Mouse (Mus musculus): ENCODE data around the gene Cd59b. TPM values are rescaled to one million over a fixed set of nuclear protein-coding genes. Genes with fewer than 3 reads are reported as not detected.
A peak's percentile ranks its signal among the peaks of the same experiment; 100 is the strongest.
"Not testable (repeated sequence)": the region's sequence is repeated elsewhere in the genome, so short reads cannot be mapped to it uniquely, and the experiment has no call there.

Gene Cd59b
- polyA plus RNA-seq, 1 experiment from 2014 or later: 2.0 TPM

DNA sequence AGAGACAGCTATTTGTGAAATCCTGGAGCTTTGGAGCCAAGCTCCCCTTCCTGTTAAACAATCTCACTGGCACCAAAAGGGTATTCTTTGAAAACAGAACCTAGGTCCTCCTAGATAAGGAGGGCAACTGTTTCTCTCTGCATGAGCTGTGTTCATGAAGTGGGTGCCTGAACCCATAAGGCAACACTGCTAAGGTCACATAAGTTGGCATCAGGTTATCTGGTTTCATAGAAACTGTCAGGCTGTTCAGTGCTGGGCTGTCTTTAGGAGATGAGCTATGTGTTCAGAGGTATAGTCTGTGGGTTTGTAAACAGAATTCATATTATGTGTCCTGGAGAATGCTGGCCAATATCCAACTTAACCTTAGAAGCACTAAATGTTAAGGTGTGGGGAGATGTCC, 47.5 kb downstream of the Cd59b start:
- not testable (repeated sequence) for H3K36me3 ChIP-seq (ENCODE audit: control insufficient read depth, insufficient read depth, low read length); H3K4me3 ChIP-seq (ENCODE audit: low read depth, low read length); H3K4me1 ChIP-seq (ENCODE audit: control insufficient read depth, insufficient read depth, low read length); H3K27me3 ChIP-seq (ENCODE audit: control insufficient read depth, insufficient read depth, low read length); H3K9ac ChIP-seq (replicated peaks; ENCODE audit: low read depth, low read length); H3K9me3 ChIP-seq (ENCODE audit: control insufficient read depth, low read length); ATAC-seq (ENCODE audit: low read depth); H3K4me2 ChIP-seq (ENCODE audit: low read depth, low read length); H3K27ac ChIP-seq (ENCODE audit: low read depth, low read length)

DNA sequence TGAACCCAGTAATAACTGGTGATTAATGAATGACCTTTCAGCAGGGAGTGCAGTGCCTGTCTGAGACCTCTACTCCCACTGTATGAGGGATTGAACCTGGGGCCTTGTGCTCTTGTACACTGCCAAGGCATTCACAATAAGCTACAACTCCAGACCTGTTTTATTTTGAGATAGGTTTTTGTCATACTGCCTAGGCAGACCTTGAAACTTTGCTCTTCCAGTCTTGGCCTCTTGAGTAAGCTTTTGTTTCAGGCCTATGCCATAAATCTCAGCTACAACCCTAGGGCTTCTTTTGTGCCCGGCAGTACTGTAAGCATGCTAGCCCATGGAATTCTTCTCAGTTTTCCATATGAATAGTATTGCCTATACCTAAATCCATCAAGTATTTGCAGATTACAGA, 49.4 kb downstream of the Cd59b start:
- ATAC-seq (ENCODE audit: low read depth): no peak
- H3K9ac ChIP-seq (replicated peaks; ENCODE audit: low read depth, low read length): no peak overlapping the region
- WGBS: 10% methylated on average over 1 of the region's 1 CpGs
- no peak overlapping the region for H3K4me3 ChIP-seq (ENCODE audit: low read depth, low read length)
- H3K27ac ChIP-seq (ENCODE audit: low read depth, low read length): no peak overlapping the region
- no peaks in the 10 kb centered on the region for H3K36me3 ChIP-seq (ENCODE audit: control insufficient read depth, insufficient read depth, low read length)
- H3K9me3 ChIP-seq (ENCODE audit: control insufficient read depth, low read length): no peaks in the 10 kb centered on the region
- no peaks in the 10 kb centered on the region for H3K27me3 ChIP-seq (ENCODE audit: control insufficient read depth, insufficient read depth, low read length)
- H3K4me1 ChIP-seq (ENCODE audit: control insufficient read depth, insufficient read depth, low read length): no peaks in the 10 kb centered on the region
- H3K4me2 ChIP-seq (ENCODE audit: low read depth, low read length): no peak overlapping the region

DNA sequence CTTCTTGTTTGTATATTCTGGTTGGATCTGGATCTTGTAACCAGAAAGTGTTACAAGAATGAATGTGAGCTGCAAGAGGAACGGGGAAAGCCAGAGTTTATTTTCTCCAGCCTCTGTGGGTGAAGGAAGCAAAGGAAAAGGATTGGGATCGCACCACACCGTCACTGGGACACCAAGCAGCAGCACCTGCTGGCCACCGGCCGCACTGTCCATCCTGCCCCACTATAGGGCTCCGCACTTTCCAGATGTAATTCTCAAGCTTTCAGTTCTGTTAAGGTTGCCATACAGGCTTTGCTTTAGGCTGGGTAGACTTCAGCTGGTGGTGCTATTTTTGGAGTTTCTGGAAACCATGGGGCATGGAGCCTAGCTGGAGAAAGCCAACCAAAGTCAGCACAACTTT, 50.7 kb downstream of the Cd59b start:
- Histone ChIP-seq H3K9ac (replicated peaks; ENCODE audit: low read depth, low read length) (no peak overlapping the region), H3K4me1 (ENCODE audit: control insufficient read depth, insufficient read depth, low read length) (no peaks in the 10 kb centered on the region), H3K36me3 (ENCODE audit: control insufficient read depth, insufficient read depth, low read length) (no peaks in the 10 kb centered on the region), H3K27ac (ENCODE audit: low read depth, low read length) (no peak overlapping the region), H3K4me2 (ENCODE audit: low read depth, low read length) (no peak overlapping the region), H3K4me3 (ENCODE audit: low read depth, low read length) (no peak overlapping the region), H3K9me3 (ENCODE audit: control insufficient read depth, low read length) (no peaks in the 10 kb centered on the region), H3K27me3 (ENCODE audit: control insufficient read depth, insufficient read depth, low read length) (no peaks in the 10 kb centered on the region)
- no peak for ATAC-seq (ENCODE audit: low read depth)
- WGBS: 60% methylated on average over 6 of the region's 6 CpGs

DNA sequence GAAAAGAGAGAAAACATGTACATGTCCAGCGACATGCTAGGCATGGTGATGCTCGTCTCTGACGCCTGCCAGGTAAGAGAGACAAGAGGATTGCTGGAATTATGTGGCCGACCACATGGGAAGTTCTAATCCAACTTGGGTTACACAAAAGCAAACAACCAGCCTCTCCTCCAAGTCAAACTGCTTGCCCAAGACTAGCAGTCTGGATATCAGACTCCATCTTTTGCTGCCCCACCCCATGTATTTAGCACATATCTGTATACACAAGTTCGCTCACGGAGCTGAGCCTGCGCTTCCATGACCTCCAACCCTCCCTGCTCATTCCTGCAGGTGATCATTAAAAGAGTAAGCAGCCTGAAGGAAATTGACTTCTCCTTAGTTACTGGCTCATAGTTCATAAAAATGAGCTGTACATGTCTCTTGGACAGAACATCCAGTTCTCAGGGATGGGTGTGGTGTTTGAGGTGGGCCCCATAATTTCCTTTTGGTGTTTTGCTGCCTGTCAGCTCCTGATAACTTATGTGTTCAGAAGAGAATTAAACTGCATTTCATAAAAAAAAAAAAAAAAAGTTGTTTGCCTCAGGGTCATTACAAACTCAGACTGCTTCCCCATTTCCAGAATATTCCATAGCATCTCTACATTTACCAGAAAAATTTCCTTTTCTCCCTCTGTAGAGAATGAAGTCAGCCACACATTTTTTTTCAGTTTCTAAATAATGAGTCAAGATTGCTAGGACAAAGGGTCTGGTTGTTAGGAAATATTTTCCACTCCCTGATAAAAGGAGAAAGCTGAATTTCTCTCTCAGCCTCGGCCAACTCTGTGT, 52.2 kb downstream of the Cd59b start:
- WGBS: 81% methylated on average over 8 of the region's 8 CpGs
- H3K9me3 ChIP-seq (ENCODE audit: control insufficient read depth, low read length): no peaks in the 10 kb centered on the region
- peak overlapping the region; percentile 71 for H3K4me3 ChIP-seq (ENCODE audit: low read depth, low read length)
- no peaks in the 10 kb centered on the region for H3K27me3 ChIP-seq (ENCODE audit: control insufficient read depth, insufficient read depth, low read length)
- H3K4me2 ChIP-seq (ENCODE audit: low read depth, low read length): peak overlapping the region; percentile 91
- H3K27ac ChIP-seq (ENCODE audit: low read depth, low read length): no peak overlapping the region
- peak overlapping the region; percentile 76; the same call in 1 of the 2 replicates for H3K9ac ChIP-seq (replicated peaks; ENCODE audit: low read depth, low read length)
- no peaks in the 10 kb centered on the region for H3K4me1 ChIP-seq (ENCODE audit: control insufficient read depth, insufficient read depth, low read length)
- H3K36me3 ChIP-seq (ENCODE audit: control insufficient read depth, insufficient read depth, low read length): no peaks in the 10 kb centered on the region
- ATAC-seq (ENCODE audit: low read depth): no peak

DNA sequence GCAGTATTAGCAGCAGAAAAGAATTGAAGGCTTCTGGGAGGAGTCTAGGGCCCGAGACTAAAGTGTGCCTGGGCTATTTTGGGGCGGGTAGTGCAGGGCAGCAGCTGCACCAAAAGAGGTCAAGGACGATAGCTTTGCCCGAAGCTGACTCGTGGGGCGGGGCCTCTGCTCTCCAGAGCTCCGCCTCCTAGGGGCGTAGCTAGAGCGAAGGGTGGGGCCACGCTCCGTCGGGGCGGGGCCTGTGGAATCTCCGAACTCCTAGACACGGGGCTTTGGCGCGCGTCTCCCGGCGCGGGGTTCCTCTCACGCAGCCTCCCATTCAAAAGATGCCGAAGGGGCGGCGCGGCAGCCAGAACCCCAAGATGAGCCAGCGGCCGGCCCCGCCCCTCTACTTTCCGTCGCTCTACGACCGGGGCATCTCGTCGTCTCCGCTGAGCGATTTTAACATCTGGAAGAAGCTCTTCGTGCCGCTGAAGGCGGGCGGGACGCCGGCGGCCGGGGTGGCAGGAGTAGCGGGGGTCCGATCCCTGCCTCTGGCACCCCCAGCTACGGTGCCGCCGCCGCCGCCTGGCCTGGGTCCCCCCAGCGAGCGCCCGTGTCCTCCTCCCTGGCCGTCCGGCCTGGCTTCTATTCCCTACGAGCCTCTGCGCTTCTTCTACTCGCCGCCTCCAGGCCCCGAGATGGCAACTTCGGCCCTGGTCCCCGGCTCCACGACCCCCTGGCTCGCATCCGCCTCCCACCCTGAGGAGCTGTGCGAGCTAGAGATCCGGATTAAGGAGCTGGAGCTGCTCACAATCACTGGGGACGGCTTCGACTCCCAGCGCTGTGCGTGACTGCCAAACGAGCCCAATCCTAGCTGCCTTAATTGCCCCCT, 53.1 kb downstream of the Cd59b start, which contains the start of gene A930018P22Rik:
A930018P22Rik (plus strand) TSS at position 265 of the 874 bp plus-strand sequence.
- peak within 1 kb of the TSS; percentile 91 for H3K4me2 ChIP-seq (ENCODE audit: low read depth, low read length)
- ATAC-seq (ENCODE audit: low read depth): peak; percentile 93
- under 1% methylated on average over 57 of the region's 74 CpGs for WGBS
- no peak within 1 kb of the TSS for H3K27ac ChIP-seq (ENCODE audit: low read depth, low read length)
- no peaks in the 10 kb centered on the region for H3K9me3 ChIP-seq (ENCODE audit: control insufficient read depth, low read length)
- H3K9ac ChIP-seq (replicated peaks; ENCODE audit: low read depth, low read length): peak within 1 kb of the TSS; percentile 76
- peak within 1 kb of the TSS; percentile 71 for H3K4me3 ChIP-seq (ENCODE audit: low read depth, low read length)
- H3K36me3 ChIP-seq (ENCODE audit: control insufficient read depth, insufficient read depth, low read length): no peaks in the 10 kb centered on the region
- H3K27me3 ChIP-seq (ENCODE audit: control insufficient read depth, insufficient read depth, low read length): no peaks in the 10 kb centered on the region
- H3K4me1 ChIP-seq (ENCODE audit: control insufficient read depth, insufficient read depth, low read length): no peaks in the 10 kb centered on the region

- H3K4me3 ChIP-seq (ENCODE audit: low read depth, low read length): peak overlapping the region; percentile 71; the same call in 1 of the 2 replicates
- H3K9me3 ChIP-seq (ENCODE audit: control insufficient read depth, low read length): no peaks in the 10 kb centered on the region
- H3K4me2 ChIP-seq (ENCODE audit: low read depth, low read length): peak overlapping the region; percentile 91; the same call in 1 of the 2 replicates
- H3K27me3 ChIP-seq (ENCODE audit: control insufficient read depth, insufficient read depth, low read length): no peaks in the 10 kb centered on the region
- ATAC-seq (ENCODE audit: low read depth): no peak
- H3K4me1 ChIP-seq (ENCODE audit: control insufficient read depth, insufficient read depth, low read length): no peaks in the 10 kb centered on the region
- H3K27ac ChIP-seq (ENCODE audit: low read depth, low read length): no peak overlapping the region
- WGBS: 48% methylated on average over 3 of the region's 3 CpGs
- no peaks in the 10 kb centered on the region for H3K36me3 ChIP-seq (ENCODE audit: control insufficient read depth, insufficient read depth, low read length)
- H3K9ac ChIP-seq (replicated peaks; ENCODE audit: low read depth, low read length): no peak overlapping the region
Measured at GRCm38 (mm10) chr2:104123540-104123939, 53.9 kb downstream of the Cd59b start.

GRCm38 (mm10) chr2:104124071-104124470, 54.4 kb downstream of the Cd59b start:
- Histone ChIP-seq H3K4me3 (ENCODE audit: low read depth, low read length) (no peak overlapping the region), H3K9me3 (ENCODE audit: control insufficient read depth, low read length) (no peaks in the 10 kb centered on the region), H3K36me3 (ENCODE audit: control insufficient read depth, insufficient read depth, low read length) (no peaks in the 10 kb centered on the region), H3K4me1 (ENCODE audit: control insufficient read depth, insufficient read depth, low read length) (no peaks in the 10 kb centered on the region), H3K4me2 (ENCODE audit: low read depth, low read length) (no peak overlapping the region), H3K27ac (ENCODE audit: low read depth, low read length) (no peak overlapping the region), H3K27me3 (ENCODE audit: control insufficient read depth, insufficient read depth, low read length) (no peaks in the 10 kb centered on the region), H3K9ac (replicated peaks; ENCODE audit: low read depth, low read length) (no peak overlapping the region)
- 87% methylated on average over 5 of the region's 5 CpGs for WGBS
- no peak for ATAC-seq (ENCODE audit: low read depth)

DNA sequence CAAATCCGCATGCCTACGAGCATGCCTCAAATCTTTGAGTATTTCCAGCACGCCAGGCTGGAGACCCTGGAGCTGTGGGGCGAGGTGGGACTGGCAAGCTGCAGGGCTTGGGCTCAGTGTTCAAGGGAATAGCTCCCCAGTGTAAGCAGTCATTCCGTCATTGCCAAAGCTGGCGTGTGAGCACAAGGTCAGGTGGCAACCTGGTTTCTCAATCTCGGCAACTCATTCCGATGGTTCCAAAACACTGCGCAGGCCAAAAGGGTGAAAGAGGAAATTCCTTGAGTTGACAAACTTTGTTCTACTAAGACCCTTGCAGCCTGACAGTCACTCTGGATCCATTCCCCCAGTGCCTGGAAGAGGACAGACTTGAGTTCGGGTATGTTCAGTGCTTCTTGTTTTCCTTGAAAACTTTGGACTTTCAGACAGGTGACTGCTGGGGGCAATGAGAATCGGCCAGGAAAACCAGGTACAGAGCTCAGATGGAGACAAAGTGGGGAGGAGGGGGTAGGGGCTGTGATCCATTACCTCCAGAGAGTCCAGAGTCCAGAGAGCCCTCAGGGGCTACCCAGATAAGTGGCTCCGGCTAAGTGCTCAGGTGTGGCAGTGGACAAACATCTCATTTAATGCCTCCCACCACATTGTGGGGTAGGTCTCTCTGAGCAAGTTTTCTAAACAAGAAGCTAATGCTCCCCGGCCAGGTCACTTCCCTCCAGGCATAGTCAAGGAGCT, 59.3 kb downstream of the Cd59b start:
- Histone ChIP-seq H3K4me2 (ENCODE audit: low read depth, low read length) (no peak overlapping the region), H3K4me3 (ENCODE audit: low read depth, low read length) (no peak overlapping the region), H3K9me3 (ENCODE audit: control insufficient read depth, low read length) (no peaks in the 10 kb centered on the region), H3K4me1 (ENCODE audit: control insufficient read depth, insufficient read depth, low read length) (no peaks in the 10 kb centered on the region), H3K27ac (ENCODE audit: low read depth, low read length) (no peak overlapping the region), H3K27me3 (ENCODE audit: control insufficient read depth, insufficient read depth, low read length) (no peaks in the 10 kb centered on the region), H3K36me3 (ENCODE audit: control insufficient read depth, insufficient read depth, low read length) (no peaks in the 10 kb centered on the region), H3K9ac (replicated peaks; ENCODE audit: low read depth, low read length) (no peak overlapping the region)
- no peak for ATAC-seq (ENCODE audit: low read depth)
- WGBS: 87% methylated on average over 13 of the region's 13 CpGs

Measured in neural tube, embryonic 14.5 days (tissue).